Mouse (Mus musculus): Measurements from ENCODE around the gene Als2. TPM values are rescaled to one million over a fixed set of nuclear protein-coding genes. Genes with fewer than 3 reads are reported as not detected.

The Als2 gene
- polyA plus RNA-seq, 2 experiments: 3.7 to 4.1 TPM

- no peak overlapping the region for H3K9ac ChIP-seq (replicated peaks)
- H3K4me1 ChIP-seq (replicated peaks; ENCODE audit: control insufficient read depth in 2 of 2, insufficient read depth in 2 of 2, low read length in 1 of 2): no peaks in the 10 kb centered on the region
- peak overlapping the region; percentile 44 for H3K4me2 ChIP-seq (ENCODE audit: low read depth)
- no peak overlapping the region for H3K27ac ChIP-seq
- WGBS (ENCODE audit: insufficient replicate concordance): 12% methylated on average over 5 of the region's 7 CpGs
- no peak for TF ChIP-seq EP300 (IDR thresholded peaks at IDR 0.05; ENCODE audit: low read depth)
- no peak overlapping the region for H3K4me3 ChIP-seq (ENCODE audit: insufficient read depth in 1 of 2, low read depth in 2 of 2, low read length in 2 of 2)
- ATAC-seq (ENCODE audit: insufficient read depth) (no peak), DNase-seq (ENCODE audit: low read depth in 3 of 3, low spot score in 3 of 3) (no peak)
- H3K36me3 ChIP-seq (replicated peaks; ENCODE audit: control insufficient read depth, insufficient read depth, low read depth): no peaks in the 10 kb centered on the region
- no peaks in the 10 kb centered on the region for H3K27me3 ChIP-seq (ENCODE audit: control insufficient read depth, insufficient read depth, low read length)
- no peaks in the 10 kb centered on the region for H3K9me3 ChIP-seq (ENCODE audit: control insufficient read depth, low read length)
Observed at GRCm38 (mm10) chr1:59252762-59253161, 15.7 kb upstream of the Als2 start.

GRCm38 (mm10) chr1:59247602-59248001 lies 10.6 kb upstream of the Als2 start:
- Histone ChIP-seq H3K36me3 (replicated peaks; ENCODE audit: control insufficient read depth, insufficient read depth, low read depth) (no peaks in the 10 kb centered on the region), H3K27me3 (ENCODE audit: control insufficient read depth, insufficient read depth, low read length) (no peaks in the 10 kb centered on the region), H3K4me2 (ENCODE audit: low read depth) (no peak overlapping the region), H3K9me3 (ENCODE audit: control insufficient read depth, low read length) (no peaks in the 10 kb centered on the region), H3K4me3 (ENCODE audit: insufficient read depth in 1 of 2, low read depth in 2 of 2, low read length in 2 of 2) (no peak overlapping the region), H3K9ac (replicated peaks) (no peak overlapping the region), H3K4me1 (replicated peaks; ENCODE audit: control insufficient read depth in 2 of 2, insufficient read depth in 2 of 2, low read length in 1 of 2) (no peaks in the 10 kb centered on the region), H3K27ac (no peak overlapping the region)
- ATAC-seq (ENCODE audit: insufficient read depth) (no peak), DNase-seq (ENCODE audit: low read depth in 3 of 3, low spot score in 3 of 3) (peak in 1 of 3 experiments; percentile 6)
- WGBS (ENCODE audit: insufficient replicate concordance): 6% methylated on average over 9 of the region's 9 CpGs
- TF ChIP-seq CTCF (IDR thresholded peaks at IDR 0.05; ENCODE audit: low read depth) (peak; percentile 73), EP300 (IDR thresholded peaks at IDR 0.05; ENCODE audit: low read depth) (no peak)

GRCm38 (mm10) chr1:59243770-59244169 lies 6.7 kb upstream of the Als2 start:
- Histone ChIP-seq H3K4me3 (ENCODE audit: insufficient read depth in 1 of 2, low read depth in 2 of 2, low read length in 2 of 2) (no peak overlapping the region), H3K27me3 (ENCODE audit: control insufficient read depth, insufficient read depth, low read length) (no peaks in the 10 kb centered on the region), H3K4me1 (replicated peaks; ENCODE audit: control insufficient read depth in 2 of 2, insufficient read depth in 2 of 2, low read length in 1 of 2) (no peaks in the 10 kb centered on the region; a peak in 1 of 4 replicates), H3K27ac (no peak overlapping the region), H3K4me2 (ENCODE audit: low read depth) (no peak overlapping the region), H3K9ac (replicated peaks) (no peak overlapping the region), H3K36me3 (replicated peaks; ENCODE audit: control insufficient read depth, insufficient read depth, low read depth) (no peaks in the 10 kb centered on the region), H3K9me3 (ENCODE audit: control insufficient read depth, low read length) (no peaks in the 10 kb centered on the region)
- no peak for DNase-seq (ENCODE audit: low read depth in 3 of 3, low spot score in 3 of 3)
- no peak for ATAC-seq (ENCODE audit: insufficient read depth)
- WGBS (ENCODE audit: insufficient replicate concordance): 38% methylated on average over 2 of the region's 2 CpGs
- no peak for TF ChIP-seq EP300 (IDR thresholded peaks at IDR 0.05; ENCODE audit: low read depth)
- TF ChIP-seq CTCF (IDR thresholded peaks at IDR 0.05; ENCODE audit: low read depth): no peak

- Histone ChIP-seq H3K36me3 (replicated peaks; ENCODE audit: control insufficient read depth, insufficient read depth, low read depth) (no peaks in the 10 kb centered on the region), H3K4me3 (ENCODE audit: insufficient read depth in 1 of 2, low read depth in 2 of 2, low read length in 2 of 2) (peak overlapping the region; percentile 74 to 89), H3K27me3 (ENCODE audit: control insufficient read depth, insufficient read depth, low read length) (no peaks in the 10 kb centered on the region), H3K4me1 (replicated peaks; ENCODE audit: control insufficient read depth in 2 of 2, insufficient read depth in 2 of 2, low read length in 1 of 2) (peaks cover 6 to 11% of the 10 kb centered on the region in 2 experiments), H3K4me2 (ENCODE audit: low read depth) (peak overlapping the region; percentile 97), H3K27ac (peak overlapping the region; percentile 50), H3K9me3 (ENCODE audit: control insufficient read depth, low read length) (no peaks in the 10 kb centered on the region), H3K9ac (replicated peaks) (peak overlapping the region; percentile 72)
- ATAC-seq (ENCODE audit: insufficient read depth) (peak; percentile 59), DNase-seq (ENCODE audit: low read depth in 3 of 3, low spot score in 3 of 3) (peak; percentile 65 to 75 (median 71))
- TF ChIP-seq CTCF (IDR thresholded peaks at IDR 0.05; ENCODE audit: low read depth) (peak; percentile 86), EP300 (IDR thresholded peaks at IDR 0.05; ENCODE audit: low read depth) (no peak)
- under 1% methylated on average over 19 of the region's 19 CpGs for WGBS (ENCODE audit: insufficient replicate concordance)
Observed at GRCm38 (mm10) chr1:59237614-59238211, 682 bp upstream of the Als2 start.

GRCm38 (mm10) chr1:59229187-59229586 lies 7.8 kb downstream of the Als2 start:
- Histone ChIP-seq H3K9ac (replicated peaks) (no peak overlapping the region), H3K4me1 (replicated peaks; ENCODE audit: control insufficient read depth in 2 of 2, insufficient read depth in 2 of 2, low read length in 1 of 2) (no peaks in the 10 kb centered on the region; a peak in 1 of 4 replicates), H3K9me3 (ENCODE audit: control insufficient read depth, low read length) (no peaks in the 10 kb centered on the region), H3K27me3 (ENCODE audit: control insufficient read depth, insufficient read depth, low read length) (no peaks in the 10 kb centered on the region), H3K4me3 (ENCODE audit: insufficient read depth in 1 of 2, low read depth in 2 of 2, low read length in 2 of 2) (no peak overlapping the region), H3K4me2 (ENCODE audit: low read depth) (no peak overlapping the region), H3K27ac (no peak overlapping the region), H3K36me3 (replicated peaks; ENCODE audit: control insufficient read depth, insufficient read depth, low read depth) (no peaks in the 10 kb centered on the region)
- no peak for DNase-seq (ENCODE audit: low read depth in 3 of 3, low spot score in 3 of 3)
- no peak for TF ChIP-seq EP300 (IDR thresholded peaks at IDR 0.05; ENCODE audit: low read depth)
- no peak for TF ChIP-seq CTCF (IDR thresholded peaks at IDR 0.05; ENCODE audit: low read depth)
- no peak for ATAC-seq (ENCODE audit: insufficient read depth)
- 64% methylated on average over 4 of the region's 4 CpGs for WGBS (ENCODE audit: insufficient replicate concordance)

Data from liver, embryonic 14.5 days (tissue).